Mouse (Mus musculus) spleen, adult 2 months (tissue): ENCODE measurements around the gene Mgat3. TPM values are rescaled to one million over a fixed set of nuclear protein-coding genes. Genes with fewer than 3 reads are reported as not detected.
A peak's percentile ranks its signal among the peaks of the same experiment; 100 is the strongest.

Source experiments
- DNase-seq, 2 experiments: peaks; one replicate each; pipeline versions ENCODE4 v3.0.0 to v3.0.0-alpha.2; 2012 to 2021; ENCODE audit warnings: low spot score in 2 of 2, low read depth in 1 of 2
- H3K27ac ChIP-seq: fragments of 200-500 bp; 2 replicates; pipeline ENCODE4 v1.5.1; 2012; ENCODE audit warnings: low read length, inconsistent platforms; ENCODE audit not compliant: insufficient read depth
- H3K27me3 ChIP-seq: fragments of 200-500 bp; 2 replicates; pipeline ENCODE4 v1.6.1; 2012; ENCODE audit warnings: mild to moderate bottlenecking, moderate library complexity, low read length, inconsistent platforms; ENCODE audit not compliant: control insufficient read depth, insufficient read depth
- H3K36me3 ChIP-seq: fragments of 200-500 bp; 2 replicates; pipeline ENCODE4 v1.6.1; 2012; ENCODE audit warnings: mild to moderate bottlenecking, low read length, inconsistent platforms; ENCODE audit not compliant: control insufficient read depth, insufficient read depth
- H3K4me1 ChIP-seq: fragments of 200-500 bp; 2 replicates; pipeline ENCODE4 v1.6.1; 2011; ENCODE audit warnings: inconsistent platforms; ENCODE audit not compliant: control insufficient read depth, insufficient read depth, insufficient read length
- H3K4me3 ChIP-seq: fragments of 200-500 bp; 2 replicates; pipeline ENCODE4 v1.5.1; 2011; ENCODE audit warnings: mild to moderate bottlenecking, inconsistent platforms; ENCODE audit not compliant: insufficient read depth, insufficient read length; ENCODE audit errors: extremely low read depth
- CTCF ChIP-seq: fragments of 200-500 bp; IDR thresholded peaks from 2 replicates; pipeline ENCODE4 v1.5.1; 2011; ENCODE audit warnings: mild to moderate bottlenecking, inconsistent platforms; ENCODE audit not compliant: insufficient read depth, insufficient read length, insufficient replicate concordance; ENCODE audit errors: extremely low read depth
- POLR2A ChIP-seq: fragments of 200-500 bp; IDR thresholded peaks from 2 replicates; pipeline ENCODE4 v1.6.1; 2011; ENCODE audit warnings: low read depth, low read length, inconsistent platforms
- WGBS: fragments of 180-500 bp; shearing (Covaris S2); methylation state at CpG from one replicate; pipeline ENCODE4 v1.1.7; 2018; 5-methylcytosine and 5-hydroxymethylcytosine counted together
- polyA plus RNA-seq: library from polyadenylated mRNA; depleted of rRNA; stranded (reverse); fragments of >200 nt; gene quantifications from 2 replicates; pipeline ENCODE4 v1.2.3, GENCODE M21; 2012

The Mgat3 gene
- polyA plus RNA-seq, 1 experiment, result 2.9 TPM

DNA sequence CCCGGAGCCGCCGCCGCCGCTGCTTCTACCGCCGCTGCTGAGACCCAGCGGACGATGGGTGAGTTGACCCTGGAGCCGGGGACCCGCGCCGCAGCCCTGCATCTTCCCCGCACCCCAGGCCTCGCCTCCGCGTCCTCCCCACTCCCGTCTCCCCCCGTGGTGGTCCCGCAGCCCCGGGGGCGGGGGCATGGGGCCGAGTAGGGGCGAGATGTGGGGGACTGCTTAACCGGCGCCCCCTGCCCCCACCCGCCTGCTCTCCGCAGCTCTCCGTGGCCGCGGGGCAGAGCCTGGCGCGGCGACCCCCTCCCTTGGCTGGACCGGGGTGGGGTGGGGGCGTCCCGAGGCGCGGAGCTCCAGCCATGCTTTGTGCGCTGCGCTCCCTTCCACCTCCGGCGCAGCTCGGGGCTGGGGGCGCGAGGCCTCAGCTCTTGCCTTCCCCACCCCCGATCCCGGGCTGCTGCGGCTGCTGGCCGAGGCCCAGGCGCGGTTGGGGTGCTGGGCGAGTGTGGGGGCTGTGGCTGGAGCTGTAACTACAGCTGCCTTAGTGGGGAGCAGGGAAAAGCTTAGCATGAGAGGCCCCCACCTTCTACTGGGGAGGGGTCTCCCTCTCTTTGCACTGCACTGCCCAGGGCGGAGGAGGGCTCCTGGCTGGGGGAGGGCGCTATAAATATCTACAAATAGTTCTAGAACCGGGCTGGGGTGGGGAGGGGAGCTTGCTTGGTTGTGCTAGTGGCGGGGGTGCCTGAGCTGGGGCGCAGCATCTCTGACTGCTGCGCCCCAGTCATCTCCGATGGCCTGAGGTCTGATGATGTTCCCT lies 468 bp downstream of the Mgat3 start:
- peaks cover 4% of the 10 kb centered on the region for H3K4me1 ChIP-seq
- peak overlapping the region; percentile 20; the same call in 1 of the 2 replicates for H3K4me3 ChIP-seq
- no peak overlapping the region for H3K27ac ChIP-seq
- WGBS, result 9% methylated on average over 41 of the region's 60 CpGs
- no peak for DNase-seq
- no peaks in the 10 kb centered on the region for H3K36me3 ChIP-seq
- TF ChIP-seq CTCF, result no peak
- no peak for TF ChIP-seq POLR2A
- H3K27me3 ChIP-seq, result peaks cover 21% of the 10 kb centered on the region

GRCm38 (mm10) chr15:80174598-80174875 lies 1.0 kb downstream of the Mgat3 start:
- Histone ChIP-seq H3K4me3 (no peak overlapping the region; the same call in 1 of the 2 replicates), H3K27ac (no peak overlapping the region), H3K27me3 (peaks cover 21% of the 10 kb centered on the region), H3K36me3 (no peaks in the 10 kb centered on the region), H3K4me1 (peaks cover 4% of the 10 kb centered on the region)
- DNase-seq, result no peak
- TF ChIP-seq CTCF (no peak), POLR2A (no peak)
- WGBS, result 41% methylated on average over 5 of the region's 5 CpGs

DNA sequence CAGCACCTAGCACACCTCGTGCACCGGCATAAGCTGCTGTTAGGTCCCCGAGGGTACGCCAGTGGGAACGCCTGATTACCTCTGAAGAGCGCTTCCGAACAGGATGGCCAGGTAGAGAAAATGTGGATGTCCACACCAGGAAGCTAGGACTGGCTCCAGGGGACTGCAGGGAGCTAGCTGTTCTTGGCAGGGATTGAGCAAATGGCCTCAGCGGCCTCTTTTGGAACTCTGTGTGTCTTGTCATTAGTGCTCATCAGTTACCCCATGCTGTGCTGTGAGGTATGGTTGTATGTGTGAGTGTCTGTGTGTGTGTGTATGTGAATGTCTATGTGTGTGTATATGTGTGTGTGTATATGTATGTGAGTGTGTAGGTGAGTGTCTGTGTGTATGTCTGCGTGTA lies 1.8 kb downstream of the Mgat3 start:
- Histone ChIP-seq H3K4me3 (no peak overlapping the region), H3K4me1 (peaks cover 4% of the 10 kb centered on the region), H3K27ac (no peak overlapping the region), H3K27me3 (peaks cover 21% of the 10 kb centered on the region), H3K36me3 (no peaks in the 10 kb centered on the region)
- DNase-seq, result no peak
- no peak for TF ChIP-seq CTCF
- WGBS, result 84% methylated on average over 9 of the region's 9 CpGs

DNA sequence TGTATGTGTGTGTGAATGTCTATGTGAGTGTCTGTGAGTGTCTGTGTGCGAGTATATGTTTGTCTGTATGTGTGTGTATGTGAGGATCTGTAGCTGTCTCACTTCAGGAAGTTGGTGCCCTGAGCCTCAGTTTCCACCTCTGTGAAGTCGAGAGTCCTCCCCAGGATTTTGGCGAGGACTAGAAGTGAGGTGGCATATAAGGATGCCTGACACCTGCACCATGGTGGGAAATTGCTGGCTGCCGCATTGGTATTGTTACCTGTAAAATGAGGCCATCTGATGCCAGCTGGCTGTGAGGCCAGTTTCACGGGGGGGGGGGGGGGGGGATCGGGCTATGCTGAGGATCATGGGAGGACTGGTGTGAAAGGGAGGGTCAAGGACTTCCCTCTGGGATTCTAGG lies 2.2 kb downstream of the Mgat3 start:
- peaks cover 21% of the 10 kb centered on the region for H3K27me3 ChIP-seq
- 76% methylated on average over 6 of the region's 6 CpGs for WGBS
- no peaks in the 10 kb centered on the region for H3K36me3 ChIP-seq
- H3K4me3 ChIP-seq, result no peak overlapping the region
- H3K27ac ChIP-seq, result no peak overlapping the region
- TF ChIP-seq POLR2A (no peak), CTCF (no peak)
- peaks cover 4% of the 10 kb centered on the region for H3K4me1 ChIP-seq
- no peak for DNase-seq

DNA sequence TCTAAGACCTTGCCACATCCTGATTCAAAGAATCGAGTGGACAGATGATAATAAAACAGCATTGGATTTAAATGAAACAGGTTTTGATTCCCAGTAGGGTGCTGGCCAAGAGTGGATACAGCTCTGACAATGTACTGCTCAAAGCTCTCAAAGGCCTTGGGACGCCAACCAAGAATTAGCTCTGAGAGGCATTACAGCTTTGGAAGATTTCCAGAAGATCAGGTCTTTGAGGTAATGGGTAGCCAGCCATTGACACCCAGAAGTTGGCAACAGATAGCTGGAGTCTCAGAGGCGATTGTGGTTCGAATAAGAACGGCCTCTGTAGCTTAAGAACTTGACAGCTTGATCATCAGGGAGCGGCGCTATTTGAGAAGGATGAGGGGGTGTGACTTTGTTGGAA lies 8.0 kb downstream of the Mgat3 start:
- DNase-seq, result no peak
- Histone ChIP-seq H3K4me1 (no peaks in the 10 kb centered on the region), H3K27ac (no peak overlapping the region), H3K27me3 (no peaks in the 10 kb centered on the region), H3K4me3 (no peak overlapping the region), H3K36me3 (no peaks in the 10 kb centered on the region)
- WGBS, result 91% methylated on average over 7 of the region's 7 CpGs
- TF ChIP-seq CTCF, result no peak
- TF ChIP-seq POLR2A, result no peak

GRCm38 (mm10) chr15:80182072-80182700 lies 8.7 kb downstream of the Mgat3 start:
- Histone ChIP-seq H3K4me3 (no peak overlapping the region), H3K4me1 (no peaks in the 10 kb centered on the region), H3K27ac (no peak overlapping the region), H3K27me3 (no peaks in the 10 kb centered on the region), H3K36me3 (no peaks in the 10 kb centered on the region)
- no peak for DNase-seq
- 85% methylated on average over 4 of the region's 4 CpGs for WGBS
- TF ChIP-seq CTCF, result no peak
- no peak for TF ChIP-seq POLR2A

- H3K27me3 ChIP-seq, result no peaks in the 10 kb centered on the region
- TF ChIP-seq CTCF (no peak), POLR2A (no peak)
- H3K4me3 ChIP-seq, result no peak overlapping the region
- DNase-seq, result no peak
- no peaks in the 10 kb centered on the region for H3K36me3 ChIP-seq
- H3K27ac ChIP-seq, result no peak overlapping the region
- 90% methylated on average over 5 of the region's 5 CpGs for WGBS
- H3K4me1 ChIP-seq, result peaks cover 3% of the 10 kb centered on the region; the same call in 1 of the 2 replicates
Measured at GRCm38 (mm10) chr15:80188927-80189326, 15.4 kb downstream of the Mgat3 start.
